Mouse (Mus musculus) heart, adult 18-20 months (tissue): ENCODE results near the gene Ddx23. TPM values are rescaled to one million over a fixed set of nuclear protein-coding genes. Genes with fewer than 3 reads are reported as not detected.

Experiments used
- DNase-seq, 2 experiments: peaks; one replicate each; pipeline ENCODE4 v3.0.0; 2021 to 2022; ENCODE audit warnings: mixed read lengths in 1 of 2
- total RNA-seq, 2 experiments: library from RNA; stranded (reverse); gene quantifications; 2 replicates each; pipeline ENCODE4 v1.2.3; 2021

Ddx23 gene
- total RNA-seq, 2 experiments from 2014 or later, result 60.7 to 63.2 TPM

DNA sequence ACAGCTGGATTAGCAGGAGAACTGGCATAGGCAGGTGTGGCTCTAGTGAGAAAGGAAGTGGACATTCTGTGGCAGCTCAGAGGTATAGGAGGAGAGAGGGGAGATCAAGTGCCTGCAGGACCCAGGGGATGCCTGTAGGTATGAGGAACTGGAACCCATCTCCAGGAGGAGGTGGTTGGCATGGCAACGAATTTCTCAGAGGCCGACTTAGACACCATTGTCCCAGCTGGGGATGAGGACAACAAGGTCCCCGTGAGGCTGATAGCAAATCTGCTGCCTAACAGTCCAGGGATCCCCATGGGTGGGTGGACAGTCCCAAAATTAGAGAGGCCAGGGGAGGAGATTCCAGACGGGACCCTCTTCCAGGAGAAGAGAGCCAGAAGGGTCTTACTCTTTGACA is 29.8 kb downstream of the Ddx23 start:
- no peak for DNase-seq

- DNase-seq, result peak; percentile 69 to 73
These were observed 30.5 kb downstream of the Ddx23 start for GRCm38 (mm10) chr15:98632107-98632744.

DNA sequence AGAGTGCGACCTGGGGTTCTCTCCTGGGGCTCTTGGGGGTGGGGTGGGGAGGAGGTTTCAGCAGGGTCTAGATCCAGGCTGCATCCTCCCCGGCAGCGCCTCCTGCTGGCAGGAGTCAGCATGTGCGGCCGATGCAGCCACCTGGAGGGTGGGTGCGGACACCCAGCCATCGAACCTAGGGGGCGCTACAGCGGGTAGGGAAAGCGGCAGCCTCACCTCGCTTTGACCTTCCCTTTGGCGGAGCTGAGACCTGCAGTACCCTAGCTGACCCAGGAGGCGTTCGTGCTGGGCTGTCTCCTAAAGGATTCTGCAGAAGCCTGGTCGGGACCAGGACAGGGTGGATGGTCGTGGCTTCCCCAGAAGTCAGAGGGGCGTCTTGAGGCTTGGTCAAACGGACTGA is 31.2 kb downstream of the Ddx23 start:
- DNase-seq, result peak; percentile 46 to 67

- DNase-seq, result no peak
These were observed 32.2 kb downstream of the Ddx23 start, which contains the start of gene Cacnb3 for GRCm38 (mm10) chr15:98630540-98630939. Gene Cacnb3 (plus strand): TSS chr15:98630840.

- DNase-seq, result no peak
These were observed 33.2 kb downstream of the Ddx23 start for GRCm38 (mm10) chr15:98629464-98629863.

DNA sequence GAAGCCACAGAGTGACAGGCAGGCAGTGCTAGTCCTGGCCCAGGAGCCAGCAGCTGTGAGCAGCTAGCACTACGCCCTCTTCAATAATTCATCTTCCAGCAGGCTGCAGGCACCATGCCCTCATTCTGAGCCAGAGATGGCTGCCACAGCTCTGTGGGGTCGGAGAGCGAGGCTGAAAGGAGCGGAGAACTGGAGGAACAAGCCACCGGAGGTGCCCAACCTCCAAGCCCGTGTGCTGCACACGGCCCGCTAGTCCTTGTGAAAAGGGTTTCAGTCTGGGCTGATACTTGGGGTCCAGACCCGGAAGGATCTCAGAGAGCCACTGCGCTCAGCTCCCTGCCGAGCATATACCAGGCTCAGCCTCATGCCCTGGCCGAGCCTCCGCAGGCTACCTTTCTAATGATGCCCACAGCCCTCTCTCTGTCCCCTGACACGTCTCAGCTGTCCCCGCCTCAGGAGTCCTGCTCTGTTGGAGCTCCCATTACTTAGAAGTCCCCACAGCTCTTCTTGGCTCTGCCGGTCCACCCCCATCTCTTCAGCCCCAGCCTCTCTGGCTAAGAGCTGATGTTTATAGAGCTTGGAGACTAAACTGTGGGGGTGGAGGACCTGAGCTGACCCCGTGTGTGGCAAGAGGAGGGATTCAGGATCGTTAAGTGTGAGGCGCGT is 34.0 kb downstream of the Ddx23 start:
- no peak for DNase-seq

DNA sequence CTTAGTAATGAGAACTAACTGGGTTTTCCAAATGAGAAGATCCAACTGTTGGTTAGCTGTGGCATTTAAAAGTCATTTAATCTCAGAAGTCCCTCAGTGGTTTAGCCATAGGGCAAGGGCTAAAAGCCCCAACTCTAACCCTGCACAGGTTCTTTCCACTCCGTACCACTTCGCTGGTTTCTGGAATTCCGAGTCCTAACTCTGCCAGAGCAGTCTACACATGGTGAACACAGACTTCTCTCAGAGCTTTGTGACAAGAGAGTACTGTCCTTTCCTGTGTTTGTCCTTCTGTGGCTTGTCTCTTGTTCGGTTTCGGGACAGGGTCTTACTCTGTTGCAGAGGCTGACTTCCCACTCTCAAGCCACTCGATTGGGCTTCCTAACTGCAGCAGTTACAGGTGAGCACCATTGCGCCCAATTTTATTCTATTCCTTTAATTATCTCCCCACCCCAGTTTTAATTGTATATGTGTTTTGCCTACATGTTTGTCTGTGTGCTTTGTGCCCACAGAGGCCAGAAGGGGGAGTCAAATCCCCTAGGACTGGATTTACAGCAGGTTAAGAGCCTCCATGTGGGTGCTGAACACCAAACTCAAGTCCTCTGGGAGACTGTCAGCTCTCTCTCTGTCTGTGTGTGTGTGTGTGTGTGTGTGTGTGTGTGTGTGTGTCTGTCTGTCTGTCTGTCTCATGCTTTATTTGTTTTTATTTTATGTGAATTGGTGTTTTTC is 36.0 kb downstream of the Ddx23 start:
- no peak for DNase-seq

- no peak for DNase-seq
These were observed 36.6 kb downstream of the Ddx23 start for GRCm38 (mm10) chr15:98626078-98626477.

DNA sequence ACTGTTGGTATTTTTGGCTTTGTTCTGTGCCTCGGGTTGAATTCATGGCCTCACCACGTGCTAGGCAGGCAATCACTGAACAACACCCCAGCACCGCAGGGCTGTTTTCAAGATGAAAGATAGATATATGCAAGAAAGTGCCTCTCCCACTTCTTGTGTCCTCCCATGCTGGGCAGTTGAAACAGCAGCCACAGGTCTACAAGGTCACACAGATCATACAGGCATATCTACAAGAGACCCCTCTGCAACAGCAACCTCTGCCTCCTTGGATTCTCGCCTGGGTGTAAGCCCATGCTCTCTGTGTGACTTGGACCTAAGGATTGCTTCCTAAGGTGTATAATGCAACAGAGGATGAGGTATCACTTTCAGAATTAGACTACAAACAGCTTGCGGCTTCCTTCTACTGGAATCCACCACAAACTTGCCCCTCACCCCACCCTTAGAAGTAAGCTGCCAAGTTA is 39.3 kb downstream of the Ddx23 start:
- DNase-seq, result no peak

DNA sequence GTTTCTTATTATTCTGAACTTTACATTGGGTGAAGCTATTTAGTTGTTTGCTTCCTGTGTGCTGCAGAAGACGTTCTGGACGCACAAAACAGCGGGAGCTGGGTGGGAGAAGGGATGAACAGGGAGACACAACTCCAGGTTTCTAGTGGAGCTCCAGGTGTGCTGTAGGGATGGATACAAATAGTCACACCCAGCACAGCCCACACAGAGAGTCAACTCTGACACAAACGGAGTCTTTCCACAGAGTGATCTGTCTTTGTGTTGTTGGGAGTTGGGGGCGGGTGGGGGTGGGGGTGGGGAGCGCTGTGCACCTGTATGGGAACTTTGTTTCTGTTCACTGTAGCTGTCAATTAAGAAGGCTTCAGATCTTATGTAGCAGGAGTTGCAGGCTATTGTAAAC is 40.0 kb downstream of the Ddx23 start:
- no peak for DNase-seq

DNA sequence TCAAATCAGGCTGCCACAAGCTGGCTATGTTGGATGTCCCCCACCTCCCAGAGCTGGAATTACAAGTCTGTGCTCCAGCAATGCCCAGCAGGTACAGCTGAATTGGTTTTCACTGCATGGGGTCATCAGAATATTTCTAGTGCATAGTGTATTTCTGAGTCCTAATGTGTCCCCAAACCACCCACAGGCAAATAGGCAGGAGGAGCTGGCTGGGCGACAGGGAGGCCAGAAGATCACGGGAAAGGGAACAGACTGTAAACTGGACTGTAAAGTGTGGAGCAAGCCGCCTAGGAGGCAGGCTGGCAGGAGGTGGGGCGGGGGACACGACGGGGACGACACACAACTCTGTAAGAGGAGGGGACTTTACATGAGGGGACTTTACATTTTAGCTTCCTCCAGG is 40.5 kb downstream of the Ddx23 start:
- DNase-seq, result no peak

DNA sequence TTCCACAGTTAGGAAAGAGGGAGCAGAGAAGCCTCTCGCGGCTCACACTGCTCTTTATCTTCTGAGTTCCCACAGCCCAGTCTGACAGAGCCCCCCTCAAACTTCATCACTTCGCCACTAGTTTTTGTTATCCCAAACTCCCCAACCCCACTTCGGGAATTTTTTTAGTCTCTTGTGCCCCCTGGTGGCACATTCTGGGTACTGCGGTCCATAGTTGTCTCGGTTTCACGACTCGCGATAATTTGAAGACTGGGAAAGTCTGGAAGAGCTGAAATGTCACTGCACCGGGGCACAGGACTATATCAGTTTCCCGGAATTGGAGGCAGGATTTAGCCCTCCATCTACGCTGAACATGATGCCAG is 45.5 kb downstream of the Ddx23 start:
- DNase-seq, result peak; percentile 63 to 96

- DNase-seq, result peak in 1 of 2 experiments; percentile 42
These were observed 46.1 kb downstream of the Ddx23 start for GRCm38 (mm10) chr15:98616362-98617175.

DNA sequence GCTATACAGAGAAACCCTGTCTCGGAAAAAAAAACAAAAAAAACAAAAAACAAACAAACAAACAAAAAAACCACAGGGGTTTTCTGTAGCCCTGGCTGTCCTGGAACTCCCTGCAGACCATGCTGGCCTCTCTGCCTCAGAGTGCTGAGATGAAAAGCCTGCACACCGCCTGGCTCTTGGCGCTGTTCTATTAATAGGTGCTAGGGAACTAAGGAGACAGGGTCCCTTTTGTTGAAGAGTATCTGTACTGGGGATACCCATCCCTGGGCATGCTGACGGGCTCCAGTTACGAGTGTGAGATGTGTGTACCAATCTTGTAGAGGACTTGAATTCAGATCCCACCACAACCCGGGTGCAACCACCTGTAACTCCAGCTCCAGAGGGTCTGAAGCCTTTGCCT is 46.9 kb downstream of the Ddx23 start:
- no peak for DNase-seq

DNA sequence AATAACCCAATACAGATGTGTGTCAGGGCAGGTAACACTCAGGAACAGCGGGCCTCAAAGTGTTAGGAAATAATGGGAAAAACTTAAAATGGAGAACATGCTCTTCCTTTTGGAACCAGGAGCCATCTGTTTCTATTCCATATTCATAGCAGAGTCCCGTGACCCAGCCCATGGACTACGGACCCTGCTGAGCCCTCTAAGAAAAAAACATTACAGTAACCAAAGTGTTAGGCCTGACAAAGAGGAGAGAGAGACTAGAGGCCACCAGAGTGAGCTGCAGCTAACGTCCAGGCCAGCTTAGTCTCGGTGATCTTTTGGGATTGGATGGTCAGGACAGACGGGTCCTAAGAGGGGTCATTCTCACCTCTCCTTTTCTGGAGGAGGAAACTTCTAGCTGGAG is 47.7 kb downstream of the Ddx23 start:
- no peak for DNase-seq

- peak in 1 of 2 experiments; percentile 48 for DNase-seq
These were observed 48.1 kb downstream of the Ddx23 start for GRCm38 (mm10) chr15:98614551-98614950.

GRCm38 (mm10) chr15:98612229-98612628 is 50.5 kb downstream of the Ddx23 start:
- peak in 1 of 2 experiments; percentile 2 for DNase-seq

GRCm38 (mm10) chr15:98610131-98610633 is 52.5 kb downstream of the Ddx23 start:
- DNase-seq, result peak in 1 of 2 experiments; percentile 13

GRCm38 (mm10) chr15:98609331-98610130 is 53.2 kb downstream of the Ddx23 start, which contains the start of gene Adcy6:
Gene Adcy6 (minus strand): TSS chr15:98610076.
- peak; percentile 85 to 88 for DNase-seq

GRCm38 (mm10) chr15:98608784-98609250 is 53.9 kb downstream of the Ddx23 start:
- DNase-seq, result peak in 1 of 2 experiments; percentile 65
